Mouse (Mus musculus): Measurements from ENCODE around the gene Riok2. TPM values are rescaled to one million over a fixed set of nuclear protein-coding genes. Genes with fewer than 3 reads are reported as not detected.
"Not testable (repeated sequence)": the region's sequence is repeated elsewhere in the genome, so short reads cannot be mapped to it uniquely, and the experiment has no call there.

Gene Riok2
- 6.5 and 7.4 TPM in 2 replicates for polyA plus RNA-seq (2012; rRNA removed)

DNA sequence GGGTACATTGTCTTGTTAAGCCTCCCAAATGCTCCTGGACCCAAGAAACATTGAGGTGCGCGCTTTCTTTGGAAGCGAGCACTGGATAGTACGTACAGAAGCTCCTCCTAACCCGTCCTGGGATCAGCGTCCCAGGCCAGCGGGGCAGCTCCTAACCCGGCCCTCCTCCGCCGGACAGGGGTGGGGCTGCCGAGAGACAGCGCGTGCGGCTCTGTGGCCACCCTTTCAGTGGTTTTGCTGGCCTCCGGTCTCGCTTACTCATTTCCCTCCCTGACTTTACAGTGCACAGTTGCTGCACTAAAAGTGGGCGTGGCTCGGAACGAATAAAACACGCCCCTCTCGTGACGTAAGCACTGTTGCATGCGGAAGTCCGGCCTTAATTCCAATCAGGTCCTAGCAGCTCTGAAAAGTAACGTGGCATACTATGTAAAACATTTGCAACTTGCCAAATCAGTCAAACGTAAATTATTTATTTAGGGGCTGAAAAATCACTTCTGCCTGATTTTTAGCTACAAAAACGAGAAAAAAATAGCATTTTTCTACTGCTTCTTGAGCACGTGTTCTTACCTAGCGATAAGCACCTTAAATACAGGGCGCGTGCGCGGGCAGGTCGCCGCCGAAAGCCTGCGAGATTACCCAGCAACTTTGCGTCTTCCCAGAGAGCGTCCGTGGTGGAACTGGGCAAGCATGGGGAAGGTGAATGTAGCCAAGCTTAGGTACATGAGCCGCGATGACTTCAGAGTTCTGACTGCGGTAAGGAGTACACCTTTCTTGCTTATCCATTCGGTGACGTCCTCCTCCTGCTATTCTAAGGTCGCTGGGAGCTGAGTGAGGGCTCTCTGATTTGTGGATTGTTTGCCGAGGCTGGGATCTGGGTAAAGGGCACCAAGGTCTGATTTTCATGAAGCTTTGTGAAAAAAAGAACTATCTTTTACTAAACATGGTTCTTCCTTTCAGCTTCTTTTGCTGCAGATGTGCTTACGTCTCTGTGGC is at the start of gene Riok2:
Riok2 (plus strand) TSS at position 392 of the 993 bp plus-strand sequence.
- under 1% methylated on average over 48 of the region's 48 CpGs for WGBS
- peak; percentile 98 for DNase-seq (ENCODE audit: low read depth, low spot score)

DNA sequence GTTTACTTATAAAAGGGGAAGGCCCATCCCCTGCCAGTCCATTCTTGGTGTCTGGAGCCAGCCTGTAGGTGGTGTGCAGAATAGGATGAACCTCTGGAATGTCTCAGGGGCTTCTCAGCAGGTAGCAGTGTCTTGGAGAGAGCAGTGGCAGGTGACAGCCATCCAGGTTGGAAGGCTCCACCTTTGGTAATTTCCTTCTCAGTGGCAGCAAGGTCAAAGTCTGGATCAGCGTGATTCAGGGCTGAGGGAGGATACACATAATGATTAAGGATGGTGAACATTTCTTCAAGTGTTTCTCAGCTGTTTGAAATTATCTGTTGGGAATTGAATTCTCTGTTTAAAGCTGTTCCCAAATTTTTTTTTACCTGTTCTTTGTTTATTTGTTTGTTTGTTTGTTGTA is 48.1 kb upstream of the Riok2 start:
- not testable (repeated sequence) for DNase-seq (ENCODE audit: low read depth, low spot score)
- 41% methylated on average over 1 of the region's 1 CpGs for WGBS

GRCm38 (mm10) chr17:17326636-17327035 is 47.5 kb upstream of the Riok2 start:
- 76% methylated on average over 4 of the region's 4 CpGs for WGBS
- no peak for DNase-seq (ENCODE audit: low read depth, low spot score)

- DNase-seq (ENCODE audit: low read depth, low spot score), result not testable (repeated sequence)
- 5% methylated on average over 36 of the region's 40 CpGs for WGBS
Observed at GRCm38 (mm10) chr17:17345374-17346183, 28.5 kb upstream of the Riok2 start.

DNA sequence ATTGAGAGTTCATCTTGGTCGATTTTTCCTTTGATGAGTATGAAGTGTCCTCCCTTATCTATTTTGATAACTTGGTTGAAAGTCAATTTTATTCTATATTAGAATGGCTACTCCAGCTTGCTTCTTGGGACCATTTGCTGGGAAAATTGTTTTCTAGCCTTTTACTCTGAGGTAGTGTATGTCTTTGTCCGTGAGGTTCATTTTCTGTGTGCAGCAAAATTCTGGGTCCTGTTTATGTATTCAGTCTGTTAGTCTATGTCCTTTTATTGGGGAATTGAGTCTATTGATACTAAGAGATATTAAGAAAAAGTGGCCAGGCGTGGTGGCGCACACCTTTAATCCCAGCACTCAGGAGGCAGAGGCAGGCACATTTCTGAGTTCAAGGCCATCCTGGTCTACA is 27.8 kb upstream of the Riok2 start:
- 61% methylated on average over 4 of the region's 4 CpGs for WGBS
- DNase-seq (ENCODE audit: low read depth, low spot score), result not testable (repeated sequence)

DNA sequence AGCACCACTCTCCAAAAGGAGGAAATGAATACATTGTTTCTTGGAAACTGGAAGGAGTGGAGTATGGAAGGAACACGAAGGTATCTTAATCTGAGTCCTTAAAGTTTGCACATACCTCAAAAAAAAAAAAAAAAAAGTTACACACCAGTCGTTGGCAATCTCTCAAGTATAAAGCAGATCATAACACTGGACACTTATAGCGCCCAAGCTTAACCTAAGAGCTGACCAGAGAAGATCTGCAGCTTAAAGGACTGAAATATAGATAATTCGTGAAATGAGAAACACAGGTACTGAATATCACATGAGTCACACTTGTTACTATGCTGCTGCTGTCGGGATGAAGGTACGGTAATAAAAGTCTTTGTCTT is 575 bp upstream of the Riok2 start:
- 1% methylated on average over 6 of the region's 6 CpGs for WGBS
- DNase-seq (ENCODE audit: low read depth, low spot score), result no peak

- 59% methylated on average over 3 of the region's 3 CpGs for WGBS
Observed at GRCm38 (mm10) chr17:17375581-17375980, 1.5 kb downstream of the Riok2 start.

DNA sequence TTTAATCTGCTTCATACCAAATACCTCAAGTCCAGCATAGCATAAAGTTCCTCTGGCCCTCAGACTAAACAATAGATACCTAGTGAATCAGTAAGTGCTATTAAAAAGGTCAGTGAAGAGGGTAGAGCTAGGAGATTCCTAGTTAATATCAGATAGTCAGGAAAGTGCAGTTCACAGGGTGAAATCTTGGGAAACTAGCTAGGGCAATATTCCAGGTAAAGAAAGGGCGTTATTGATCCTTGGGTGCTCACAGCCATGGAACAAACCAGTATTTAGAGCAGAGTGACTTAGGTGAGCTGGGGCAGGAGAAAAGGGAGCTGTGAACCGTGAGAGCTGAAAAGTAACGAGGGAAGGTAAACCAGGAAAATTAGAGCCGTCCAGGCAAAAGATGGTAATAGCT is 9.6 kb downstream of the Riok2 start:
- no peak for DNase-seq (ENCODE audit: low read depth, low spot score)
- WGBS, result 92% methylated on average over 4 of the region's 4 CpGs

More at GRCm38 (mm10) chr17:17375581-17375980, 1.5 kb downstream of the Riok2 start:
- no peak for DNase-seq (ENCODE audit: low read depth, low spot score)

GRCm38 (mm10) chr17:17384502-17384901 is 10.4 kb downstream of the Riok2 start:
- WGBS, result over 99% methylated on average over 3 of the region's 3 CpGs
- DNase-seq (ENCODE audit: low read depth, low spot score), result no peak

- WGBS, result 80% methylated on average over 2 of the region's 2 CpGs
- DNase-seq (ENCODE audit: low read depth, low spot score), result no peak
Observed at GRCm38 (mm10) chr17:17386117-17386516, 12.0 kb downstream of the Riok2 start.

DNA sequence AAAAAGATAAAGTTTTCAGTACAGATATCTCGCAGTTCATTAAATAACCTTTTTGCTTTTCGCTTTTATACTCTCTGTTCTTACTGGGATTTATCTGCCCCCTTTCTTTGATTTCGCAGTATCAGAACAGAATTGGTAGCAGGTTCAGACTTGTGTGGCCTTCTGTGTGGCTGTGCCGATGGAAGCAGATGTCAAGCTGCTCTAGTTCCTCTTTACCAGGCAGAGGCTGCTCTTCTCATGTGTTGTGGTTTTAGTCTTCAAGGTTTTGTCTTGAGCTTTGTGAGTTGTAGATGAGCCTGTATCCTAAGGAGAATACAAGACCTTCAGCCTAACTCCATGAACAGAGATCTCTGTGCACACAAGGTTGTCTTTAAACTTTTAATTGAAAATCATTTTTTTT is 17.7 kb downstream of the Riok2 start:
- no peak for DNase-seq (ENCODE audit: low read depth, low spot score)
- 91% methylated on average over 4 of the region's 4 CpGs for WGBS

DNA sequence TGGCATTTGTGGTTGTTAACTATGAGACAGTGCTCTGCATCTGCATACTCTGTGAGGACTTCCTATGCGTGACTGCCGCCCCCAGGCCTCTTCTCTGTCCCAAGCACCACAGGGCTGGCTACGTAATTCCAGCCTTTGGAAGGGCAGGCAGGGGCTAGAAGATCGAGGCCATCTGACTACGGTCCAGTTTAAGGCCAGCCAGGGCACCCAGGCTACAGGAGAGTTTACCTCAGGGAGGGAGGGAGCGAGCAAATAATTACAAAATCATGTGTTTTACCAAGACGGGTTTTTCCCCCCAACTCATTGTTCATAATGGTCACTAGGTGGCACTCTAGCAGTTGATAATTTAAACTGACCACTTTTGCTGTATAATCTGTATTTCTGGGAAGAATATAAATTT is 18.8 kb downstream of the Riok2 start:
- WGBS, result 69% methylated on average over 7 of the region's 7 CpGs
- no peak for DNase-seq (ENCODE audit: low read depth, low spot score)

DNA sequence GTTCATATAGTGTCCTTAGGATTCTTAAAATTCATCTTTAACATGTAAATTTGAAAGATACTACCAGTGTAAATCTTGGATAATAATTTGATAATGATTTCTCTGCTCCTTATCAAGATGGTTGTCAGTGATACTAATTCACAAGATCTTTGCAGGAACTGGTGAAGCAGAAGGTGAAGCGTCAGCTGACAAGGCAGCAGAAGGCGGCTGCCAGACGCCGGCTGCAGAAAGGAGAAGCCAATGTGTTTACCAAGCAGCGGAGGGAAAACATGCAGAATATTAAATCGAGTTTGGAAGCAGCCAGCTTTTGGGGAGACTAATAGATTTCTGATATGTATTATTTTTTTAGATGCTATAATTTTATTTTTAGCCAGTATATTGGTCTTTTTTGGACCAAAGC is 19.2 kb downstream of the Riok2 start:
- DNase-seq (ENCODE audit: low read depth, low spot score), result no peak
- 88% methylated on average over 6 of the region's 6 CpGs for WGBS

DNA sequence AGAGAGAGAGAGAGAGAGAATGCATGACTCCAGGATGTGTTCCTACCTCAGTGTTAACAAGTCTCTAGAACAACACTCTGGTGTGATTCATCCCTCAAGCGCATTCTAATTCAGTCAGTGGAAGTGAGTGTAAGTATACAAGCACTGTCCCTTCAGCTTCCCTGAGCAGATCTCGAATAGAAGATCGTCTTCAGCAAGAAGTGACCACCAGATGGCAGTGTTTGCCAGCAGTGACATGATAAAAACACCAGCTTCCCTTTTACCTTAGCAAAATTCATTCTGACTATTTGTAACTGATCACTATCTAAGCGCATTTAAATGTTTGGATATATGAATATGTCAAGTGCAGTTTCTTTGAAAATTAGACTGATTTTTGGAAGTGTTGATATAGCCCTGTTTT is 20.2 kb downstream of the Riok2 start:
- DNase-seq (ENCODE audit: low read depth, low spot score), result peak; percentile 57
- 23% methylated on average over 4 of the region's 4 CpGs for WGBS

DNA sequence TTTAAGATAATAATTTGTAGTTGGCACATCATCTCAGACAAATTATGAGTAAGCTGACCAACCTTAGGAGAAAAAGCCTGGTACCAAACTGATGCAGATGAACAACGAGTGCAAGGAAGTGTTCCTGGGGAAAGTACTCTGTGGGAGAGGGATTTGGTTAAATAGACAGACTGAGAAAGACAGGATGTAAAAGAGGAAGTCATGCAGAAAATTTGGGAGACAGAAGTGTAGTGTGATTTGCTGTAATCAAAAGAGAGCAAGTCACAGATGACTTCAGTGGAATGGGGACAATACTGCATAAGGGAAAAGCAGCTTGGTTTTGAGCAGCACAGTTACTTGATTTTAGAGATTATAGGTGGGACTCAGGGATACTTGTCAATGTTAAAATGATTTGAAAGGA is 22.8 kb downstream of the Riok2 start:
- DNase-seq (ENCODE audit: low read depth, low spot score), result no peak
- 65% methylated on average over 1 of the region's 1 CpGs for WGBS

- DNase-seq (ENCODE audit: low read depth, low spot score), result no peak
- 54% methylated on average over 2 of the region's 2 CpGs for WGBS
Observed at GRCm38 (mm10) chr17:17398664-17399063, 24.6 kb downstream of the Riok2 start.

- 33% methylated on average over 6 of the region's 6 CpGs for WGBS
- no peak for DNase-seq (ENCODE audit: low read depth, low spot score)
Observed at GRCm38 (mm10) chr17:17402222-17403004, 28.3 kb downstream of the Riok2 start, which contains the start of gene Lix1. Lix1 (plus strand) TSS chr17:17402672.

DNA sequence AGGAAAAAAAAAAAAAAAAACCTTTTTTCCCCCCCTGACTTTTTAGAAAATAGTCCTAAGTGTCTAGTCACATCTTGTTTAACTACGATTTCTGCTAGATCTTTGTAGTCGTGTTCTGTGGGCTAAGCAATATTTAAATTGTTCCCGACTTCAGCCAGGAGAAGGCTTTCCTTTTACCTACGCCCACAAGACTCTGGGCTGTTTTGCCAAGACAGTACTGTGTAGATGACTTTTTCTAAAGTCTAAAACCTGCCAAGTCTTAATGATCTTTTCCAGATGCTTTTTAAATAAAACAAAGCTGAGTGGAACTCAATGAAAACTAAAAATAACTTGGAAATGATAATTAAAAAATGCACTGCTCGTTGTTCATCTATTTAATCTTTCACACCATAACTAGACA is 28.9 kb downstream of the Riok2 start:
- 38% methylated on average over 5 of the region's 5 CpGs for WGBS

DNA sequence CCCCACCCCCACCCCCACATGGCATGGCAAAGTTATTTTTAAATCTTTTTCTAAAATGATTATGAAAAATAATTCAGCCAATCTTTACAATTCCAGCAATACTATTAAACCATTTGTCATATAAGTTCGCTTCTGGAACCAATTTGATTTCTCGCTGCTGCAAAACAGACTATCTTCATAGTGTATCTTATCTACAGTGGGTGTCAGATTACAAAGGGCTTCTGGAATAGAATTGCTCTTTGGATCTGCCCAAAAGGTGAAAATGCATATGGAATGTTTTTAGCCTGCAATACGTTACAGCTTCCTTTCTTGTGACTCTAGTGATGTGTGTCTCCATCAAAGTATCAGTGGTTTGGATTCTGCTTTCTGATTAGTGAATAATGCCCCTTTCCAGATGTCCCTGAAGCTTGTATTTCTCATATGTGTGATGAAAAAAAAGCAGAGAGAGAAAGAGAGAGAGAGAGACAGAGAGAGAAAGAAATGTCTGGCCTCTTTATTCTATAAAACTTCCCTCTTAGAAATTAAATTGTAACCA is 29.5 kb downstream of the Riok2 start:
- DNase-seq (ENCODE audit: low read depth, low spot score), result no peak
- 43% methylated on average over 3 of the region's 3 CpGs for WGBS

More for the DNA sequence above, 28.9 kb downstream of the Riok2 start:
- no peak for DNase-seq (ENCODE audit: low read depth, low spot score)
